Mouse (Mus musculus): ENCODE measurements around the gene Hsd11b1.

DNA sequence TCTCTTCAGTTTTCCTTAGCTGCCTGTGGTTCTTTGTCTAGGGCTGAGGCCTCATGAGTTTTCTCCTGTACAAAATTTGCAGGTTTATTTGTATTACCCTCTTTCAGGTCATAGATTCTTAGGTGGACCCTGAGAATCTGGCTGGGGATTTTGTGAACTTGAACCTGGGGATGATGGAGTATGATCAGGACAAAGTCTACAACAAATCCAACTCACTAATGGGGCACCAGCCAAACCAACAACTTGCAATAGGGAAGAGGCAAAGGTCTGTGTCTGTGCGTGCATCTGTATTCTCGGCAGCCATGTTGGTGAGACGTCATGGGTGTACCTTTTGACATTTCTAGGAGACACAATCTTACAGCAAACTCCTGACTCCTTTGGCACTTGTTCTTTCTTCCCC is 25.2 kb upstream of the Hsd11b1 start:
- TF ChIP-seq ETS1 (conservative IDR thresholded peaks at IDR 0.05; ENCODE audit: low read depth, low read length) (no peak), USF1 (IDR thresholded peaks at IDR 0.05; ENCODE audit: low read depth, low read length) (no peak), SIN3A (IDR thresholded peaks at IDR 0.05; ENCODE audit: low read length) (no peak), POLR2A (IDR thresholded peaks at IDR 0.05; ENCODE audit: low read depth, low read length) (no peak), USF2 (conservative IDR thresholded peaks at IDR 0.05; ENCODE audit: low read depth, low read length) (no peak), ELF1 (IDR thresholded peaks at IDR 0.05; ENCODE audit: low read depth, low read length) (no peak), RAD21 (IDR thresholded peaks at IDR 0.05; ENCODE audit: low read depth, low read length) (no peak), MYC (IDR thresholded peaks at IDR 0.05; ENCODE audit: low read depth, low read length) (no peak), POLR2AphosphoS2 (IDR thresholded peaks at IDR 0.05; ENCODE audit: low read depth, low read length) (no peak)
